Mouse (Mus musculus) gastrocnemius, adult 8-10 months (tissue): ENCODE measurements at regions not wholly inside any gene's neighbourhood (a gene's known extent, or its start where the extent isn't known, plus 50 kb on each side); places are given as distances from the start of the nearest gene placed in this dataset.

Experiments used
- DNase-seq, 2 experiments: peaks; one replicate each; pipeline ENCODE4 v3.0.0; 2022; ENCODE audit warnings: low spot score in 2 of 2

GRCm38 (mm10) chr4:87501791-87502190, 271.5 kb upstream of the Slc24a2 start:
- DNase-seq: no peak

GRCm38 (mm10) chr4:87500441-87500840, 270.2 kb upstream of the Slc24a2 start:
- DNase-seq: no peak

DNA sequence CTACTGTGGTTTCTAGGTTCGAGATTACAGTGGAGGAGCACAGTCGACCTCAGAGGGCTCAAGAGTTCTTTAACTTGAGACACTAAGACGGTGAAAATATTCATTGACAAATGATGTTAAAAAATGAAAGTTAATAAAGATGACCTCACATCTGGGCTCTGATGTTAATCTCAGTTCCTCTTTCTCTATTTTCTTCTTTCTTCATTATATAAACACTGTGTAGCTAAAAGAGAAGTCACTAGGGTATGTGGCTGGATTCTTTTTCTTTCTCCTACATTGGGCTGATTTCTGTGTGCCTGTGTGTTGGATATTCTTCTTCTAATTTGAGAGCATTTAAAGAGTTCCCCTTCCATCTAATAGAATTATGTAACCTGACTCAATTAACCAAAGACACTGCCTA, 257.5 kb upstream of the Slc24a2 start:
- DNase-seq: no peak

DNA sequence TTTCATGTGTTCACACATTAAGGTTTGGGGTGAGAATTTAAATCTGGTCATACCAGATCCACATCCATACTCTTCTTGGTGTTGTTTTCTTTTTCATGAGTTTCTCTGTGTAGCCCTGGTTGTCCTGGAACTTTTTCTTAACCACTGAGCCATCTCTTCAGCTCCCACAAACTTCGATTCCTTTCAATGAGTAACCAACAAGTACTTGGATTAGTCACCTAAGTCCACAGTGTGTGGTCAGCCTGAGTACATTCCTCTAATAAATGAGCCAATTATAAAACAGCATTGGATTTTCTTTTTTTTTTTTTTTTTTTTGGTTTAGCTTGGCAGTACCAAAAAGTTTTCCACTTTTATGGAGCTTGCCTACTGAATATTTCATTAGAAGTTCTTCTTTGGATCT, 245.3 kb upstream of the Slc24a2 start:
- no peak for DNase-seq

GRCm38 (mm10) chr4:87473331-87474039, 243.2 kb upstream of the Slc24a2 start:
- DNase-seq: no peak

DNA sequence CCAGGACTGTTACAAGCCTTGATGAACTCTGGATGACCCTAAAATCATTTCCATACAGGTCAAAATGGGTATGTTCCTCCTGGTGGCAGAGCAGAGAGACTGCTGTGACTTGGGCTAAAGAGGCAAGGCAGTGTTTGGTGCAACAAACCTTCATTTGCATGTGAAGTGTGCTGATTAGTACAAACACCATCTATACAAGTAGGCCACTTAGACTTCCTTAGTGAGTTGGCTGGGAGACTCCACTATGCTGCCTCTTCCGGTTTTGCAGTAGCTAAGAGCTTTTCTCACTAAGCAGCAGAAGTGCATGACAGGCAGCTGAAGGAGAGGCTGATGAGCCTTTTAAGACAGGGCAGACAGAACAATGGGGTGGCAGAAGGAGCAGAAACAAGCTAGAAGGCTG, 242.5 kb upstream of the Slc24a2 start:
- DNase-seq: no peak

DNA sequence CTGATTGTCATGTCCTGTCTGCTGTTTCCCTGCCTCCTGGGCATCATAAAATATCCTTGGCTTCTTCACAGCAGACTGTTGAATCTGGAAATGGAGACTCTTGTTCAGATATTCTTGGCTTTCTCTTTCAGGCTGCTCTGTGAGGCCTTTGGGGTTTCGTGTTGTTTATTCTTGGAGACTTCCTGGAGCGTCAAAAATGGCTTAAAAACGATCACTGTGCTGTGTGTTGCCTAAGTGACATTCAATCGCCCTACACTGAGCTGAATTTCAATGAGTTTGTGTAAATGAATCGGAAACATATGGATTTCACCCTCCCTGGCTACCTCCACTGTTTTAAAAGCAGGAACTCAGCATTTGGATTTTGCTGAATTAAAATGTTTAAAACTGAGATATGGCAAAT, 241.1 kb upstream of the Slc24a2 start:
- DNase-seq: no peak

DNA sequence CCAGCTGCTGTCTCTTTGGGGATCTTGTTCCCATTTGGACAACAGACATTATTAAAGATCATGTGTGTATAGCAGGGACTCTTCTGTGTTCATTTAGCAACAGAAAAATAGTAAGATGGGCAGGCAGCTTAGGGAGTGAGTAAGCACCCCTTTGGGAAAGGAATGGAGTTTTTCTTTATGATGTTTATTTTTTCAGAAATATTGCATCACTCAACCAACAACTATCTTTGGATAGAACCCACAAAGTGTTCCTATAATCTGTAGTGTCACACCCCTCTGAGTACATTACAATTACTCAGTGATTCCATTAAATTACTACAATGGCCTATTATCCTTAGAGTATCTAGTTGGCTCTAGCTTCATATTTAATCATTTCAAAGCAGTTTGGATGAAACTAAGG, 237.3 kb upstream of the Slc24a2 start:
- no peak for DNase-seq

- no peak for DNase-seq
These were observed 236.7 kb upstream of the Slc24a2 start for GRCm38 (mm10) chr4:87467018-87467417.

- DNase-seq: no peak
These were observed 231.1 kb upstream of the Slc24a2 start for GRCm38 (mm10) chr4:87461181-87461912.

DNA sequence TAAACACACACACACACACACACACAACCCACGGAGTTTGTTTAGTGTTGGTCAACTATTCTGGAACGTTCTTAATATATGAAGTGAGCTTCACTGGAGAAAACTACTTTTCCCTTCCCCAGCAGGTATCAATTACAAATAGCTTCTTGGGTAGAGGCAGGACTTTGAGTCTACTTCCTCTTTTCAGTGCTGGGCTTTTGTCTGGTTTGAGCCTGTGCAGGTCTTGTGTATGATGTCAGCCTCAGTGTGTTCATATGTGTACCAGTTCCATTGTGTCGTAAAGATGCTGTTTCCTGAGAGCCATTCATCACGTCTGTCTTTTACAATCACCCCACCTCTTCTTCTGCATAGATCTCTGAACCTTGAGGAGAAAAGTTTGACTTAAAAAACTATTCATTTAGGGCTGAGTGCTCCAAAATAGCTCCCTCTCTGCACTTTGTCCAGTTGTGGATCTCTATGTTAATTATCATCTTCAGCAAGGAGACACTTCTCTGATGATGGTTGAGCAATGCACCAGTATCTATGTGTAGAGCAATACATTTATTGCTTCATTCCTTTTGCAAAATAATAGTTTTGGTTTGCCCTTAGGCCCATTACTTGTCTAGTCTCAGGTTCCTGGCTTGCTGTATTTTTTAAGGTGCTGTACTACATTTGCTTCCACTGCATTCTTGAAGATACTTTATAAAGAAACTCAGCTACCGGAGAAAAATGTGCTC, 225.7 kb upstream of the Slc24a2 start:
- DNase-seq: no peak

GRCm38 (mm10) chr4:87452122-87452521, 221.8 kb upstream of the Slc24a2 start:
- DNase-seq: no peak

GRCm38 (mm10) chr4:87451251-87451650, 221.0 kb upstream of the Slc24a2 start:
- no peak for DNase-seq

DNA sequence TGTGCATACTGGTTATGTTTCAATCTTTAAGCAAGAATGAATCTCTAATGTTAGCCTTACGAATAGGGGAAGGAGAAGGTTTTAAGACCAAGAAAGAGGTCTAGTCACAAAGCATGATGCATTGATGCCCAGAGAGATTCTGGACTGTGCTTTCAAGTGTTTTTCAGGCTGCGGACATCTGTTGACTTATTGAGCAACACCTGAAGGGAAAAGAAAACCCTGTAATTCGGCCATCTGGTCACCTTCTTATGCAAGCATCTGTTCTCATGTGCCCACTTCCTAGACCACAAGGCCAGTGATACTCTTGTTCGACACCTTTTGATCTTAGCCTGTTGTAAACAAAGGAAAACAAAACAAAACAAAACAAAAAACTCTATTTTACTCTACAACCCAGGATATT, 218.1 kb upstream of the Slc24a2 start:
- no peak for DNase-seq

DNA sequence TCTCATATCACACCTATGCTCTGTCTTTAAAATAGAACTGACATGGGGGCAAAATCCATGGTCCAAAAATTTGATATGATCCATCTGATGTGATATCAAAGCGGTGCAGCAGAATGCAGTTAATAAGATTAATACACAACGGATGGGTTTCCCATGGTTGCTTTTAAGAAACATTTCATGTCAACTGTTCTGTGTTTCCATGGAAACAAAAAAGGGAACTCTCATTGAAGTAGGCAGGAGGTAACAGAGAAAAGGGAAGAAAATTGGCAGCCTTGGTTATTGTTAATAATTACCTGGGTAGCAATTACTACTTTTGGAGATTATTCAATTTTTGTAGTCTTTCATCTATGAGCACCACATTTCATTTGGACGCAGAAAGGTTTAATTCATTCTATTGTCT, 216.6 kb upstream of the Slc24a2 start:
- DNase-seq: no peak

DNA sequence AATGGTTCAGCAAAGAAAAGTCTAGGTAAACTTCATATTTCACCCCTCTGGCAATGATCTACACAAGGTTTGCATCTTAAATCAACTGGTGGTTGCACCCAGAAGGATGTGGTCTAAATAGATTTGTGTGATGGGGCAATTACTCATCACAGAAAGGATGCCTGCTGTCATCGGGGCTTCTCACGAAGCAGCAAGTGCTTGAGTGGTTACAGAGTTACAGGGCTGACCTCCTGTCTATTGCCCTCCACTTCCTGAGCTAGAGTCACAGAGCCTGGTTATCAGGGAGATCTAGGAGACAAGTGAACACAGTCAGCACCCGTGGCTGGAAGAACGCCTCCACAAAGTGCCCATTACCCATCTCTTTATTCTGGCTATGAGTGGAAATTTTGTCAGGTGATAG, 203.9 kb upstream of the Slc24a2 start:
- DNase-seq: no peak

GRCm38 (mm10) chr4:87428374-87428773, 198.1 kb upstream of the Slc24a2 start:
- no peak for DNase-seq

GRCm38 (mm10) chr4:87424066-87424465, 193.8 kb upstream of the Slc24a2 start:
- no peak for DNase-seq

DNA sequence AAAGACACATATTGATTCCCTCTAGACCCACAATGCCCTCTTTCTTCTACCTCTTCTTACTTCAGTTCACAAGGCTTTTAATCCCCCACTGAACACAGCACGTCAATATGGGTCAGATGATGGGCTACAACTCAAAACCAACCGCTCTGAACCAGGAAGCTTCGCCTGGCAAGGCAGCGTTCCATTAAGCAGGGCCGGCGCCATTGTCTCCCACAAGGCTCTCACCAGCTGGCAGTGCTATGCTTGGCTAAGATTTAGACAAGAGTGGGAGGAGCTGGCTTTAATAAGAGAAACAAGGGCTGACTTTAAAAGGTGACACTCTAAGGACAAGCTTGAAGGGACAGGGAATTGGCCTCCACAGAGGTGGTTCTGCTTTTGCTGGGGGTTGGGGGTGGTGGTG, 192.3 kb upstream of the Slc24a2 start:
- no peak for DNase-seq

DNA sequence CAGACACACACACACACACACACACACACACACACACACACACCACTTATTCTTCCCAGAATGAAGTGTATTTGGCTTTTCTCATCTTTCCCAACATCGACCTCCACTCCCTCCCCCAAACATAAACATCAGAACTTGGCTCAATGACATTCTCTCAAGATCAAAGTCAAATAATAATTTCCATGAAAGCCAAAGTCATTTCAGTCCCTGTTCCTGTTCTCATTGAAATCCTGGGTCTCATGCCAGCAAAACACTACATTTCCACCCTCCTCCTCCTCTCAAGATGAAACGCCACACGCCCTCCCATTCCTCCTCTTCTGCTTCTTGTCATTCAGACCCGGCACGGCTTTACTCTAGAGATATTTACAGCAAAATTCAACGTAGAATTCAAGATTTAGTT, 173.1 kb upstream of the Slc24a2 start:
- DNase-seq: no peak

GRCm38 (mm10) chr4:87402173-87402556, 171.9 kb upstream of the Slc24a2 start:
- DNase-seq: no peak

DNA sequence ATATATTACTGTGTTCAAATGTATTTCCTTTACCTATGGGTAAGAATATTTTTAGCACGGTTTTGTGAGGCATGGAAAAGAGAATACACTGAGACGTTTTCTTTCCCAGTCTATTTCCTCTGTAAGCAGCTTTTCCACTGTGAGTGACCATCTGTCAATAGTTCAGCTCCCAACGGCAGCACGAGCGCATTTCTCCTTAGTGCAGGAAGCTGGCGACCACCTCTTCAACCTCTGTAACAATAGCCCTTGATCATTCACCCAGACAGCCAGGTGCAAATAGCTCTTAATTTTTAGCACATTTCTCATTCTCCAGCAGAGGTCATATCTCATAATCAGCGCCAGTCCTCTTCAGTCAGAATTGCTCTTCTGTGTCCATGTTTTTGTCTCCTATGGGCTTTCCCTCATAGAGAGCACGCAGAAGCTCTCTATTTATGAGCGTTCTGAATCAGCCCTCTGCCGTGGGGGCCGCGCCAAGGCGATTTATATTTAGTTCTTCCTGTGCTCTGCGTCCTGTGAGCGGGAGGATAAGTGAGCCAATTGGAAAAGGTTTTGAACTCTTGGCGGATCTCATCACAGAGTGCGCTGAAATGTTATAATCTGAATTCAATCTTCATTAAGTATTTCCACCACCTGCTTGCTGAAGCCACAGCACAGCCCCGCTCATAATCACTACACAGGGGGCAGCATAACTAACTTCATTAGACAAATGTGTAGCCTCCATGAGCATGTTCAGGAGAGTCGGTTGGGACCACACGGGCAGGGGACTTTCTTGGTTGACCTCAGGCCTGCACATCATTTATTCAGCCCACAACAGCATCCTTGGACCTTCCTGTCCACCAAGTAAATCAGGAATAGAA, 171.3 kb upstream of the Slc24a2 start:
- peak in 1 of 2 experiments; percentile 12 for DNase-seq
